Mouse (Mus musculus) CD4-positive helper T cell, adult 2 months (primary cell): ENCODE measurements around the gene Lhfp.

ENCODE experiments used
- DNase-seq: peaks from one replicate; pipeline ENCODE4 v3.0.0-alpha.2; 2012; ENCODE audit warnings: low read depth, missing footprints, low spot score

The Lhfp gene

DNA sequence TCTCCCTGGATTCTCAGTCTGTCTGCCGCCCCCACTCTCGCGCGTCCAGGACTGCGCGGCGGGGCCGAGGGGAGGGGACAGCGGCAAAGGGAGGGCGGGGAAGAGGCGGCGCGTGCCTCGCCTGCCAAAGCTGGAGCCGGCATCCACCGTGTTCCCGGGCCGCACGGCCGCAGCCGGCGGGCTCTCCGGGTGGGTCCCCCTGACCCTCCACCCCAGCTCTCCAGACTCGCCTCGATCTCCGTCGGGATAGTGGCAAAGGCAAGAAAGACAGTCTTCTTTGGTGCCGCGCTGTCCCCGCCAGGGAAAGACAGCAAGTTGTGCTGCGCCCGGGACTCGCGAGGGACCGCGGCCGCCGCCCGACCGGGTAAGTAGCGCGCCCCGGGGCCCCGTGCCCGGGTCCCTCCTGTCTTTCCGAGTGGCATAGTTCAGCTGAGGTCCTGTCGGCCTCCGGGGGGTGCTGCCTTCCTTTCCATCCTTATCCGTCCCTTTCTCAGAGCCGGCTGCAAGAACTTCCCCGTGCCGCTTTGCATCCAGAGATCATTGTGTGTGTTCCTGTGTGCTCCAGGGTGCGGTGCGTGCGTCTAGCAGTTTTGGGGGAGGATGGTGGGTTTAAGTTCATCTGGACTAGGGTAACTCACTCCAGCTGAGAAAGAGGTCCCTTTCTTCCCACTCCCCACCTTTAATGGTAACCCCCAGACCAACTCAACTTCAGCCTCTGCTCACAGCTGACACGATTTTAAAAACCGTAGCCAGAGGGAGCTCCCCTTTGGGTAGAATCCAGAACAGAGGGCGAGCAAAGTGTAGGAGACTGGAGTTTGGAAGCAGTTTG lies at the start of gene Lhfp:
Gene Lhfp, plus strand, starts transcription at position 118 of the 829 bp plus-strand sequence.
- peak; percentile 41 for DNase-seq

DNA sequence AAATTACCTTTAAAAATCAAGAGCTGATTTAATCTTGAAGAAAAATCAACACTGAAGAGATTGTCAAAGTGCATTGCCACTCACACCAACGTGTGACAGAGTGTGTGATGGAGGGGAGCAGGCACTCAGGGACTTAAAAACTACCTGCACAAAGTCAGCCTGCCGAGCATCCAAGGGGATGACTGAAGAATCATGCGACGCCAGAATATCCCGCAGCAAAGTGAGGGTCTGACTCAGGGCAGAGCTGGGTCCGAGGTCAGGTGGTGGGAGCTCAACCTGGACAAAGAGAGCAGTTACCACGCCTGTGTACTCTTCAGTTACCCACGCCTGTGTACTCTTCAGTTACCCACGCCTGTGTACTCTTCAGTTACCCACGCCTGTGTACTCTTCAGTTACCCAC lies 48.0 kb upstream of the Lhfp start:
- DNase-seq, result no peak

GRCm38 (mm10) chr3:52994666-52995065 lies 46.7 kb upstream of the Lhfp start:
- no peak for DNase-seq

DNA sequence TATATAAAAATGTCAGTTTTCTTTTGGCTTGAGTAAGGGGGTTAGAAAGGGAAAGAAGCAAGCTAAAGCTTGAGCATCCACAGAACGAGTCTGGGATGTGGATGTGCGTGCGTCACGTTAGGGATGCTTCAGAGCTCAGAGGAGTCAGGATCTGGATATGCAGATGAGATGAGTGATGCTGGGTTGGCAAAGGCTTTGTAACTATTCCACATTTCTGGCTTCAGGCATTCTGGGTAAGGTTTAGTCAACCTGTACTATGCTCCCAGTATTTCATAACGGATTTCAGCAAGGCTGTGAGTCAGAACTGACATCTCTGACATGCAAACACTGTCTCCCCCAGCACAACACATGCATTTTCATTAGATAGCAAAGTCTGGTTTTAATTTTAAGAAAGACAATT lies 44.7 kb upstream of the Lhfp start:
- no peak for DNase-seq

- DNase-seq, result no peak
Observed at GRCm38 (mm10) chr3:52997381-52997780, 43.9 kb upstream of the Lhfp start.

- no peak for DNase-seq
Observed at GRCm38 (mm10) chr3:52999016-52999744, 42.1 kb upstream of the Lhfp start.

DNA sequence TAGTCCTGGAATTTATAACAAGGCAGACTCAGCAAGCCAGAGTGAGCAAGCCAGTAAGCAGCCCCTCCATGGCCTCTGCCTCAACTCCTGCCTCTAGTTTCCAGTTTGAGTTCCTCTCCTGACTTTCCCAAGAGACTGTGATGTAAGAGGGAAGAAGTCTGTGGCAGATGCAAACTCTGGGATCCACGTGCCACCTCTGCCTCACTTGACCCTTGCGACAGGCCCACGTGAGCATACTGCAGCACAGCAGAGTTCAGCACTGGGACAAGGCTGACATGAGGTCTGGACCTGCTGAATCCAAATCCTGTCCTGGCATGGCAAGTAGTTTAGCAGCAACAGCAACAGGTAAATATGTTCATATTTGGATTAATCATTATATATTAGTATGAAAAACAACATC lies 41.3 kb upstream of the Lhfp start:
- no peak for DNase-seq

- DNase-seq, result no peak
Observed at GRCm38 (mm10) chr3:53002076-53002475, 39.3 kb upstream of the Lhfp start.

- peak; percentile 46 for DNase-seq
Observed at GRCm38 (mm10) chr3:53004406-53005114, 36.8 kb upstream of the Lhfp start.

DNA sequence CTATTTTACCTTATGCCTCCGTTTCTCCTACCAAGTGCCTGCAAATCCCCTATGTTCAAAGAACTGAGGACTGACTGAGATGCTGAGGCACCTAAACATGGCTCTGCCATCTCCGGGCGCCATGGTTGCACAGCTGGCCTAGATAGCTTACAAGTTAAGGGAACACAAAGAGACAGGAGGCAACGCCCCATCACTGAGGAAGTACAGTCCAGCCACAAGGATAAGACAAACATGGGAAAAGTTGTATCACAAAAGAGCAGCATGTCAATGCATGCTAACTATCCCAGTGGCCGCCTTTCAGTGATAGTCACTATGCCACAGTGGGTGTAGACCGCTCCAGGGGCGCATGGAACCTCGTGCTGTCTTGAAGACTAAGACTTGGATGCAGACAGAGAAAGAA lies 33.9 kb upstream of the Lhfp start:
- DNase-seq, result no peak

- DNase-seq, result peak; percentile 95
Observed at GRCm38 (mm10) chr3:53016436-53017340, 24.6 kb upstream of the Lhfp start, which contains the start of gene Cog6. Gene Cog6 (minus strand): TSS chr3:53017237.

DNA sequence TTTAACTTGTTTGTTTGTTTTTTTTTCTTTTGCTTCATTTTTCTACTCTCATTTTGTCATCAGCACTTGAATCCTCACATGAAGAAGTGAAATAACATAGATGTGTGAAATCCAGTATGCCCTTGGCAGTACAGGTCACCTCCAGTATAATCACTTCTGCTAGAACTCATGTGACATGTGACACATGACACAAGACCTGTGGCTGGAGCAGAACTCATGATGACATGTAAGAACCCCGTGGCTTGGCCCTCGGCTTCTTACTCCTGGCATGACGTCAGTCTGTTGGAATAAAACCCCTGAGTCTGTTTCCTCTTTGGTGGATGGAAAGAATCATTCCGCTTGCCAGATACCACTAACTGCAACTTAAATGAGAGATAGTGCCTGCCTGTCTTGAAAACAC lies 14.0 kb upstream of the Lhfp start:
- DNase-seq, result no peak

- peak; percentile 64 for DNase-seq
Observed at GRCm38 (mm10) chr3:53029046-53029445, 12.3 kb upstream of the Lhfp start.

GRCm38 (mm10) chr3:53031586-53031985 lies 9.7 kb upstream of the Lhfp start:
- no peak for DNase-seq

- DNase-seq, result peak; percentile 43
Observed at GRCm38 (mm10) chr3:53032432-53032831, 8.9 kb upstream of the Lhfp start.

- DNase-seq, result no peak
Observed at GRCm38 (mm10) chr3:53033448-53033847, 7.9 kb upstream of the Lhfp start.

DNA sequence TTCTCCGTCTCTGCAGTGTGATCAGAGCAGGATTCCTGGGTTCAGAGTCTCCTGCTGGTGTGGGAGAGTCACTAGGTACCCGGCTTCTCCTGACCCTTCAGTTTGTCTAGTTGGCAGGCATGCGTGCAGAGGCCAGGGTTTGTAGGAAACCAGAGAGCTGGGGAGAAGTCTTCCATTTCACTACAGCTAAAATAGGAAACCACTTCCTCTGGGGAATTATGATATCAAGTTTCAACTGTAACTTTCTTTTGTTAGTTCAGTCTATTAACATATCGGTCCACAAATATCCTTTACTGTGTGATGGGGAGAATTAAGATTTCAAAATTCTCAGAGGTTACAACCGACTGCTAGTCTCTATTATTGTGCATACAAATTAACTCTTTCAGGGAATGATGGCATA lies 5.3 kb upstream of the Lhfp start:
- DNase-seq, result no peak

DNA sequence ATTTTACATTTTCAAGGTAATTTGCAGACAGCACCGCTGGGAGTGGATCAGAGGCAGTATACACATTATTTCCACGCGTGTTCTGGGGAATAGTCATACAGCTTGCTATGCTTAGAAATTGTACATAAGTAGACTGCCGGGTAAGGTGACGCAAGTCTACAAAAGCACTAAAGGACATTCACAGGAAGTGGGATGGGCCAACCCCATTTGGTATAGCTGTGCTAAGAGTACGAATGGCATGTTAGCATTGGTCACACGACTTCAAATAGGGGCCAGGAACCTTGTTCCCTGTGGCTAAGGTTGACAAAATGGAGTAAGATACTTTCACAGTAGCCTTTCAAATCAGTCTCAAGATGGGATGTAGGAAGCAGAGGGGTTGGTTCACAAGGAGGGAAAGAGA lies 4.4 kb upstream of the Lhfp start:
- DNase-seq, result peak; percentile 63

DNA sequence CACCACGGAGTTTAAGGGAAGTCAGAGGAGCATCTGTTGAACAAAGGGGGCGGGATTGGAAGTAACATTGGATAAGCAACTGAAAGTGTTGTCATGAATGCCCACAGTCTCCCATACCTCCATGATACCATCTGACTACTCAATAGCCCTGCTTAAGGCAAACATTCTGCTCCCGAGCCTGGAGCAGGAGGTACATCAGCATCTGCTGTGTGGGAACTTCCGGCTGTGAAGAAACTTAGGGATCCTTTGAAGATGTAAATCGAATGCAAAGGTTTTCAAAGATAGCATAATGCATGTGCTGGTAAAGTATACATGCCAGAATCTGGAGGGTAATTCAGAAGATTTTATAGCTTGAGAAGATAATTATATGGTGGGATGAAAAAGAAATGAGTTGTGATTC lies 2.4 kb upstream of the Lhfp start:
- DNase-seq, result no peak

GRCm38 (mm10) chr3:53039746-53040145 lies 1.6 kb upstream of the Lhfp start:
- no peak for DNase-seq
